ENCODE assay signal across 18 mouse cellular contexts in the genomic region with DNA sequence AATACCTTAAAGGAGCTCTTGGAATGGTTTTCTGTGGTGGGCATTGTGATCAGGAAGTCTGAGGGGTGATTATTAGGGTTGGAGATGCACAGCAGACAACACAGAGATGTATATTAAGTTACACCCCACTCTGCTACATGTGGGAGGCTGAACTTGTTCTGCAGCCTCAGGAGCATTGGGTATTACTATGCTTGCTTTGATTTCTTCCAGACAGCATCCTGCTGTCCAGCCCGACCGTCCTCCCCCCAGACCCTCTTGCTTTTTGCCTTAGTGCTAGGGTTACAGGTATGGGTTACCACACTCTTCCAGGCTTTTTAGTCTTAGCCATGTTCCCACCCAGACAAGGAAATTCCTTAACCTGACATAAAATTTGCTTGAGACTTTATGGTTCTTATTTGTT.
"Had no signal": no experiment of that assay in that cellular context is flagged by ENCODE, and none has a peak within 500 bp of the region (broad histone marks: within the 10 kb centered on the region; RNA-seq: fewer than 3 reads in every experiment).

No protein-coding gene starts in this region.

- H3K9ac ChIP-seq: hindbrain, embryonic 14.5 days; limb, embryonic 13.5 days; liver, embryonic 12.5 days; liver, embryonic 15.5 days had no signal

- H3K36me3 ChIP-seq: limb, embryonic 10.5 days; limb, embryonic 13.5 days had no signal

- H3K9me3 ChIP-seq: limb, embryonic 10.5 days; limb, embryonic 13.5 days; liver, embryonic 12.5 days; liver, embryonic 15.5 days had no signal

- DNase-seq: kidney, postnatal 10 days; layer of hippocampus, adult 9-11 months; liver; lung, adult 18-20 months; lung, postnatal 10 days; lung, postnatal 4 days; midbrain, embryonic 14.5 days; thymus, adult 2 months; thymus, postnatal 25 days had no signal

- H3K4me3 ChIP-seq: layer of hippocampus, adult 2 months; limb, embryonic 10.5 days; limb, embryonic 13.5 days; liver, embryonic 12.5 days; liver, embryonic 15.5 days had no signal

- H3K4me1 ChIP-seq: liver, embryonic 12.5 days had no signal

- ATAC-seq: hindbrain, postnatal 0 days; inflammation-experienced regulatory T-cells, adult 6 months; liver, embryonic 12.5 days had no signal

- H3K27me3 ChIP-seq: limb, embryonic 13.5 days; liver, embryonic 12.5 days; liver, embryonic 15.5 days had no signal

- H3K4me2 ChIP-seq: hindbrain, embryonic 14.5 days; limb, embryonic 13.5 days; liver, embryonic 12.5 days; liver, embryonic 15.5 days; midbrain, embryonic 11.5 days had no signal

- H3K27ac ChIP-seq: hindbrain, embryonic 14.5 days; hindbrain, postnatal 0 days; layer of hippocampus, adult 2 months; limb, embryonic 10.5 days; limb, embryonic 13.5 days; liver, embryonic 12.5 days; liver, embryonic 15.5 days had no signal
